Mouse (Mus musculus): ENCODE results near the gene Sp9. TPM values are rescaled to one million over a fixed set of nuclear protein-coding genes. Genes with fewer than 3 reads are reported as not detected.

The Sp9 gene
- polyA plus RNA-seq (2017; shearing (Covaris generic)), result not detected

DNA sequence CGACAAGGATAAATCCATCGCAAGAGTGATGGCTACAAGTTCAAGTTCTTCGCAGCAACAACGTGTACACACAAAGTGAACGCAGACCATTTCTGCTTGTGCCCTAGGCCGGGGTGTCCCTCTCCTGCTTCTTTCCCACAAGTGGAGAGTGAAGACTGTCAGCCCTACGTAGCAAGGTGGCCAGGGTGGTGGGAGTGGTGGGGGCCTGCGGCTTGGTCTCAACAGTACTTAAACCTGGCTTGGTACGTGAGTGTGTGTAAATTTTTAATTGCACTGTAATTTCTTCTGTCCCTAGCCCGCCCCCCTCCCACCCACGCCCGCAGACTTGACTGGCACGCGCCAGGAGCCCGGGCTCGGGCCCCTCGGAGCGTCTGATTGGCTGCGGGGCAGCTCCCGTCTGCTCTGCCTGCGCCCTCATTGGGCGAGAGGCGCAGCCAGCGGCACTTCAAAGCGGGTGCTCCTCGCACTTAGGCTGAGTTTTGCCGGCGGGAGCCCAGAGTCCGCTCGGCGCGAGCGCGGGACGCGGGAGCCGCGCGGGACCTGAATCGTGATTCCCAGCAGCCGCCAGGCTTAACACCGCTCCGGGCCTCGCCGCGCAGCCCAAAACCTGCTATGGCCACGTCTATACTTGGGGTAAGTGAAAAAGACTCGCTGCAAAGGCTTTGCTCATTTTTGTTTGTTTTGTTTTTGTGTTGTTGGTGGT is at the start of gene Sp9:
TSS of gene Sp9 (plus strand) at position 467 of the 703 bp plus-strand sequence.

DNA sequence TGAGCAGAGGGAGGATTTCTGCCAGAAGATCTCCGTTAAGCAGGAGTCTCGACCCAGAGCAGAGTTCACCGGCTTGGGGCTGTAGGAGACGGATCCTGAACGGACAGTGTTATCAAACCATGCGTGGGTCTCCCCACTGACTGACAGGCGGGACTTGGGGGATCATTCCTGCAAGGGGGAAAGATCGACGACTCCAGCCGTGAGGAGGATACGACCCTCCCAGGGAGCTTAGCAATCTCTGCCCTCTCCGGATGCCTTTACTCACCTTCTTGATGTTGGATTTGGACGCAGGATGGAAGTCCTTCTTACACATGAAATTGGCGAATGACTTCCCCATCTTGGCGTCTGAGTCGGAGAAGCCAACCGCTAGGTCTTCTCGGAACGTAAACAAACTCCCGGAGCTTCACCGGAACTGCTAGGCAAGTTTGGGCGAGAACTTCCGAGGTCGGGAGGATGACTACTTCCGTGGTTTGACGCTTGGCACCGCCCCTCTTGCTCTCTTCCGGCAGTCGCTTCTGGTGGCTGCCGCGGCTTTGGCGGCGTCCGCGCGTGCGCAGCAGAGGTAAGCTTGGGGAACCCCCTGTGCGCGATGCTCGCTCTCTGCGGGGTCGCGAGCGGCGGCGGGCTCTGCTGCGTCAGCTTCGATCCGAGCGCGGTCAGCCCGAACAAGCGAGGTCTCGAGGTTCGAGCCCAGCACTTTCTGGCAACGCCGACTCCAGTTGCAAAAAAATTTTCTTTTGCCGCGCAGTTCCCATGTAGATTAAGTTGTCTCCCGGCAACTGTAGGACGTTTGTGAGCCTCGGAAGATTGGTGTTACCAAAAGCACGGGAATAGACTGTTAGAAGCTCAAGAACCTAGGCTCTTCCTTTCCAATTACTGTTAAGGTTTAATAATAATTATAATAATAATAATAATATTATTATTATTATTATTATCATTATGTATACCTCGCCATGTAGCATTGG is 40.7 kb downstream of the Sp9 start, which contains the start of the genes Scrn3 and Cir1:
TSS of gene Scrn3 (plus strand) at position 450 of the 965 bp plus-strand sequence.
TSS of gene Cir1 (minus strand) at position 550 of the 965 bp plus-strand sequence.

Other genes with a start within 250 kb of the Sp9 start
- 74.7 TPM for gene Ola1, start 53.0 kb upstream of the Sp9 start, polyA plus RNA-seq (2017; shearing (Covaris generic))
- gene Scrn3, start 40.7 kb downstream of the Sp9 start, polyA plus RNA-seq (2017; shearing (Covaris generic)), result 19.3 TPM
- 40.4 TPM for gene Cir1, start 40.8 kb downstream of the Sp9 start, polyA plus RNA-seq (2017; shearing (Covaris generic))
- gene Gpr155, start 114.6 kb downstream of the Sp9 start, polyA plus RNA-seq (2017; shearing (Covaris generic)), result 29.3 TPM